Mouse (Mus musculus): Measurements from ENCODE around the gene Olfr1393.

GRCm38 (mm10) chr11:49245634-49246415, 32.3 kb upstream of the Olfr1393 start:
- TF ChIP-seq POLR2A (IDR thresholded peaks at IDR 0.05; ENCODE audit: insufficient read depth, low read depth, low read length), result no peak
- no peak for TF ChIP-seq CTCF (IDR thresholded peaks at IDR 0.05; ENCODE audit: insufficient read depth, low read depth, low read length)
